Mouse (Mus musculus) G1E (cell line): ENCODE measurements at regions not wholly inside any gene's neighbourhood (a gene's known extent, or its start where the extent isn't known, plus 50 kb on each side); places are given as distances from the start of the nearest gene placed in this dataset.

ENCODE experiments used
- CTCF ChIP-seq: IDR thresholded peaks from 2 replicates; pipeline ENCODE4 v1.5.1; 2012; ENCODE audit warnings: low read depth, low read length, inconsistent platforms, mixed read lengths
- GATA1 ChIP-seq: IDR thresholded peaks from 2 replicates; pipeline ENCODE4 v1.6.1; 2012; ENCODE audit warnings: borderline replicate concordance, low read length, inconsistent platforms, mixed read lengths
- TAL1 ChIP-seq: conservative IDR thresholded peaks from 2 replicates; pipeline ENCODE4 v1.6.1; 2012; ENCODE audit warnings: low read depth, low read length, inconsistent platforms, mixed read lengths

DNA sequence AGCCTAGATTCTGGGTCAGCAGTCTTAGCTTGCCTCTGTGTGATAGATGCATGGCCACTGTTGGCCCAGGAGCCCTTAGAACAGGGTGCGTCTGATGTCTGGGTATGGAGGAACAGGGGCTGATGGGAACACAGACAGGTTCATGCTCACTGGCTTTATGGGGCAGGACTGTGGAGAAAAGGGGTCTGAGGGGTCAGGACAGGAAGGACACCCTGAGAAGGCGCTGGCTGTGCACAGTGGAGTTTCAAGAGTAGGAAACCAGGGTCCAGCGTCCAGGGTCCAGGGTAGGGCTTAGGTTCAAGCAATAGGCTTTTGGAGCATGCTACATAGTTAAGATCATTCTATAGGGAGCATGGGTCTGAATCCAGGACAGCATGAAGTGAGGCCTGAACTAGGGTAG lies 54.6 kb upstream of the Odc1 start:
- TF ChIP-seq CTCF (no peak), TAL1 (no peak), GATA1 (no peak)
